Mouse (Mus musculus): ENCODE data around the gene Fcgrt. TPM values are rescaled to one million over a fixed set of nuclear protein-coding genes. Genes with fewer than 3 reads are reported as not detected.
A peak's percentile ranks its signal among the peaks of the same experiment; 100 is the strongest.

Gene Fcgrt
- polyA plus RNA-seq, 1 experiment from 2014 or later = 21.8 TPM

DNA sequence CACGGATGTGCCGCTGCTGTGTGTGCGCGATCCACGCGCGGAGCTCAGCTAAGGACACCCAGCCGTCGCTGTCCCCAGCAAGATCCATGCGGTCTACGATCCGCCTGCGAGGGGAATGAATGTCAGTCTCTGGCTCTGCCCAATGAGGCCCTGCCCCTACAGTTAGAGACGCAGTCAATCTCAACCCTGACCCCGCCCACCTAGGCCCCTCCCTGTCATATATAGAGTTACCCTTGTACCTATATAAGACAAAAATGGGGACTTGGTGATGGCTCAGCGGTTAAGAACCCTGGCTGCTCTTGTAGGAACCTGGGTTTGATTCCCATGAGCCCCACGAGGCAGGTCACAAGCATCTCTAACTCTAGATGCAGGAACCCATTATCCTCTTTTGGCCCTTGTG is 15.1 kb downstream of the Fcgrt start:
- H3K4me1 ChIP-seq (ENCODE audit: control insufficient read depth, insufficient read depth, low read length) = 0 out of 2 replicates have a peak, but pooled peaks cover 3% of the 10 kb centered on the region
- no peak overlapping the region for H3K4me2 ChIP-seq (ENCODE audit: low read length)
- H3K9ac ChIP-seq (replicated peaks; ENCODE audit: low read length) = no peak overlapping the region
- H3K27me3 ChIP-seq (ENCODE audit: control insufficient read depth, insufficient read depth, low read length) = no peaks in the 10 kb centered on the region
- peaks cover 7% of the 10 kb centered on the region for H3K36me3 ChIP-seq (ENCODE audit: control insufficient read depth, insufficient read depth, low read length)
- no peak for ATAC-seq (ENCODE audit: low FRiP score, low TSS enrichment)
- WGBS = 94% methylated on average over 17 of the region's 17 CpGs
- no peak overlapping the region for H3K27ac ChIP-seq (replicated peaks; ENCODE audit: low read depth, low read length)
- H3K4me3 ChIP-seq (replicated peaks; ENCODE audit: low read depth, low read length) = no peak overlapping the region
- no peak for DNase-seq
- no peaks in the 10 kb centered on the region for H3K9me3 ChIP-seq (ENCODE audit: control insufficient read depth, low read length)

DNA sequence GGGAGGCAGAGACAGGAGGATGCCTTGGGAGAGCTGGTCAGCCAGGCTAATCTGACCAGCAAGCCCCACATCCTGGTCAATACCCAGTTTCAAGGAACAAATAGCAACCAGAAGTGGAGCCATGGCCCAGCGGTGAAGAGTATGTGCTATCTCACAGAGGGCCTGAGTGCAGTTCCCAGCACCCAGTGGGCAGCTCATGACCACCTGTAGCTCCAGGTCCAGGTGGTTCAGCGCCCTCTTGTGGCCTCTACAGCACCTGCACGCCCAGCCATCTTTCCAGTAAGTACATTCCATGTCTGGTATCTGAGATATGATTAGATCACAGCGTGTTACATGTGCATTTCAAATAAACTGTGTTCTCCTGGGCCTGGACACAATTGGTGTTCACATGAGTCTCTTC is 17.6 kb downstream of the Fcgrt start:
- 81% methylated on average over 4 of the region's 4 CpGs for WGBS
- H3K9ac ChIP-seq (replicated peaks; ENCODE audit: low read length) = no peak overlapping the region
- DNase-seq (no peak), ATAC-seq (ENCODE audit: low FRiP score, low TSS enrichment) (no peak)
- no peak overlapping the region for H3K4me3 ChIP-seq (replicated peaks; ENCODE audit: low read depth, low read length)
- peaks cover 7% of the 10 kb centered on the region for H3K36me3 ChIP-seq (ENCODE audit: control insufficient read depth, insufficient read depth, low read length)
- no peak overlapping the region for H3K27ac ChIP-seq (replicated peaks; ENCODE audit: low read depth, low read length)
- no peak overlapping the region for H3K4me2 ChIP-seq (ENCODE audit: low read length)
- H3K9me3 ChIP-seq (ENCODE audit: control insufficient read depth, low read length) = no peaks in the 10 kb centered on the region
- H3K27me3 ChIP-seq (ENCODE audit: control insufficient read depth, insufficient read depth, low read length) = no peaks in the 10 kb centered on the region
- H3K4me1 ChIP-seq (ENCODE audit: control insufficient read depth, insufficient read depth, low read length) = no peaks in the 10 kb centered on the region

DNA sequence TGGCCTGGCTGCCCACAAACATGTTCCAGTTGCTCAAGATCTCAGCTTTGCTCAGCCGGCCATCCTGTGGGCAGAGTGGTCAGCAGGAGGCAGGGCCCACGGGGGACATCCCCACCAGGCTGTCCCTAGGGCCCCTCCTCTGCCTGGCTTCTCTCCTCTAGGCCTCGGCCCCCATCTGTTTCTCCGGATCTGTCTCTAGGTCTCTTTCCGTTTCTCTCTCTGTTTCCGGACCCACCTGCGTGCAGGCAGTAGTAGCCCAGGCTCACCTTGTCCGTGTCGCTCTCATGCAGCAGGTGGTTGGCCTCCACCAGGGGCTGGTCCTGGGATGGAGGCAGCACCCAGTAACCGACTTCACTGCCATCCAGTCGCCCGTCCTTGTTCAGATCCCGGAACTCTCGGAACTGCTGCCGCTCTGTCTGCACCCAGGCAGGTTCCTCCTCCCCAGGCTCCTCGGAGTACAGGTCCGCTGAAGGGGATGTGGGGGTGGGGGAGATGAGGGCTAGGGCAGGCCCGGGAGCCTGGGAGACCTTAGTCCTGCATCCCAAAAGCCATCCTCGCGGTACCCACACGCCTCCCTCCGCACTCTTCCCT is 20.3 kb downstream of the Fcgrt start:
- H3K4me2 ChIP-seq (ENCODE audit: low read length) = no peak overlapping the region
- ATAC-seq (ENCODE audit: low FRiP score, low TSS enrichment) = no peak
- 89% methylated on average over 22 of the region's 22 CpGs for WGBS

DNA sequence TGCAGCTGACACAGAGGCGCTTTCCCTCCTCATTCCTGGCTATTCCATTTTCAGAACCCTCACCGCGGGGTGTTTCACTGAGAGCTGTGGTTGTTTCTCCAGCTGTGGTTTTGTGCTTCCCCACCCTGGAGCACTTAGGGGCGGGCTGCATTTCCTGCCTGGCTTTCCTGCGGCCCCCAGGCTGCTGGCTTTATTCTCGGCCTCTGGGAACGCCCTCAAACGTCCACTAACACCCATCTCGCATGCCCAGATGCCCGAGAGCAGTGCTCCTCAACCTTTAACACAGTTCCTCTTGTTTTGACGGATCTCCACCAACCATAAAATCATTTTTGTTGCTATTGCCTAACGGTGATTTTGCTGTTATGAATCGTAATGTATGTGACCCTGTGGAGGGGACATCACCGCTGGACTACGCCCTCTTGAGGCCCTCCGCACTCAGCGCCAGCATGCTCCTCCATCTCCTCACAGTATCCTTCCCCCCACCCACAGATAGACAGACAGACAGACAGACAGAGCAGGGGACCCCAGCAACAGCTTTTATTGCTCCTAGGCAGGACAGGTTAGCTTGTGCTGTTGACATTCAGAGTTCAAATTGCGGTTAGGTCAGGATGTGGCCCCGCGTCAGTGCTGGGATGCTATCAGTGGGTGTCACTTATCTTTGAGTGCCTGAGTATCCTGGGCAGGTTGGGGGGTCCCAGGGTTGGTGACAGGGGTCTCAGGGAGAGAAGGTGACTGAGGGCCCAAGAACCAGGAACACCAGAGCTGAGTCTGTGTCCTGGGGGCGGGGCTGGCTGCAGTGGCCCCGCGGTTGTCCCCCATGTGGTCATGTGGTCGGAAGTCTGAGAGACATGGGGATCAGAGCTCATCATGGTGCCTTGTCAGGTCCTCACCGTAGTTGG is 21.0 kb downstream of the Fcgrt start:
- DNase-seq = peak; percentile 24
- WGBS = 80% methylated on average over 25 of the region's 25 CpGs
- no peaks in the 10 kb centered on the region for H3K4me1 ChIP-seq (ENCODE audit: control insufficient read depth, insufficient read depth, low read length)
- no peaks in the 10 kb centered on the region for H3K27me3 ChIP-seq (ENCODE audit: control insufficient read depth, insufficient read depth, low read length)
- H3K27ac ChIP-seq (replicated peaks; ENCODE audit: low read depth, low read length) = peak overlapping the region; percentile 49; the same call in 1 of the 2 replicates
- H3K4me3 ChIP-seq (replicated peaks; ENCODE audit: low read depth, low read length) = no peak overlapping the region
- no peak for ATAC-seq (ENCODE audit: low FRiP score, low TSS enrichment)
- H3K9me3 ChIP-seq (ENCODE audit: control insufficient read depth, low read length) = no peaks in the 10 kb centered on the region
- peaks cover 10% of the 10 kb centered on the region for H3K36me3 ChIP-seq (ENCODE audit: control insufficient read depth, insufficient read depth, low read length)
- no peak overlapping the region for H3K4me2 ChIP-seq (ENCODE audit: low read length)
- 0 out of 2 replicates have a peak overlapping the region, but pooled peaks have one; percentile 12 for H3K9ac ChIP-seq (replicated peaks; ENCODE audit: low read length)

More for the DNA sequence above, 20.3 kb downstream of the Fcgrt start:
- peaks cover 7% of the 10 kb centered on the region for H3K36me3 ChIP-seq (ENCODE audit: control insufficient read depth, insufficient read depth, low read length)
- no peaks in the 10 kb centered on the region for H3K4me1 ChIP-seq (ENCODE audit: control insufficient read depth, insufficient read depth, low read length)
- H3K4me3 ChIP-seq (replicated peaks; ENCODE audit: low read depth, low read length) = no peak overlapping the region
- DNase-seq = no peak
- no peak overlapping the region for H3K9ac ChIP-seq (replicated peaks; ENCODE audit: low read length)
- no peaks in the 10 kb centered on the region for H3K9me3 ChIP-seq (ENCODE audit: control insufficient read depth, low read length)
- H3K27ac ChIP-seq (replicated peaks; ENCODE audit: low read depth, low read length) = 0 out of 2 replicates have a peak overlapping the region, but pooled peaks have one; percentile 49
- H3K27me3 ChIP-seq (ENCODE audit: control insufficient read depth, insufficient read depth, low read length) = no peaks in the 10 kb centered on the region

DNA sequence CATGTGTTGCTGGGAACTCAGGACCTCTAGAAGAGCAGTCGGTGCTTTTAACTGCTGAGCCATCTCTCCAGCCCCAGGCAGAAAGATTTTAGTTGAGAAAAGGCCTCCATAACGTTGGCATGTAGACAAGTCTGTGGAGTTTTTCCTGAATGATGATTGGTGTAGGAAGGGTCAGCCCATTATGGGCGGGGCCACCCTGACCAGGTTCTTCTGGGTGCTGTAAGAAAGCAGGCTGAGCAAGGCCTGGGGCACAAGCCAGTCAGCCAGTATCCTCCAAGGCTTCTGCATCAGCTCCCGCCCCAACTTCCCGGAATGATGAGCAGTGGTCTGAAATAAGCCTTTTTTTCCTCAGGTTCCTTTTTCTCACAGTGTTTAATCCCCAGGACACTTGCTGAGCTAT is 22.6 kb downstream of the Fcgrt start:
- WGBS = 47% methylated on average over 5 of the region's 5 CpGs
- ATAC-seq (ENCODE audit: low FRiP score, low TSS enrichment) = no peak
- Histone ChIP-seq H3K4me3 (replicated peaks; ENCODE audit: low read depth, low read length) (no peak overlapping the region), H3K36me3 (ENCODE audit: control insufficient read depth, insufficient read depth, low read length) (peaks cover 18% of the 10 kb centered on the region; the same call in 1 of the 2 replicates), H3K27me3 (ENCODE audit: control insufficient read depth, insufficient read depth, low read length) (no peaks in the 10 kb centered on the region), H3K9me3 (ENCODE audit: control insufficient read depth, low read length) (no peaks in the 10 kb centered on the region), H3K27ac (replicated peaks; ENCODE audit: low read depth, low read length) (no peak overlapping the region), H3K4me2 (ENCODE audit: low read length) (no peak overlapping the region), H3K9ac (replicated peaks; ENCODE audit: low read length) (no peak overlapping the region), H3K4me1 (ENCODE audit: control insufficient read depth, insufficient read depth, low read length) (no peaks in the 10 kb centered on the region)
- DNase-seq = no peak

DNA sequence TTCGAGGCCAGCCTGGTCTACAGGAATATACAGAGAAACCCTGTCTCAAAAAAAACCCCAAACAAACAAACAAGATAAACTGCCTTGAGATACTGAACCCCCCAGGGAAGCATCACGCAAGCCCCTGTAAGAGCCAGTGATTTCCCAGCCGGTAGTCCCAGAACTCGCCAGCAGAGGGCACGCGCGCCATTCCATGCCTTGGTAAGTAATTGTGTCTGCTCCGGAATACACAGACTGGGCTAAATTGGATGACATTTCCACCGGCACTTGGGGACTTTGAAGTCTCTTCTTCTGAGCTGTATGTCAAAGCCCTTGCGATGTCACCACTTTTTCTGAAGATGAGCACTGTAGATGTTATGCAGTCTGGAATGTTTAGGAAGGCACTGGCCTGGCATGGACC is 23.8 kb downstream of the Fcgrt start:
- no peak overlapping the region for H3K27ac ChIP-seq (replicated peaks; ENCODE audit: low read depth, low read length)
- H3K4me2 ChIP-seq (ENCODE audit: low read length) = no peak overlapping the region
- 0% methylated on average over 10 of the region's 10 CpGs for WGBS

DNA sequence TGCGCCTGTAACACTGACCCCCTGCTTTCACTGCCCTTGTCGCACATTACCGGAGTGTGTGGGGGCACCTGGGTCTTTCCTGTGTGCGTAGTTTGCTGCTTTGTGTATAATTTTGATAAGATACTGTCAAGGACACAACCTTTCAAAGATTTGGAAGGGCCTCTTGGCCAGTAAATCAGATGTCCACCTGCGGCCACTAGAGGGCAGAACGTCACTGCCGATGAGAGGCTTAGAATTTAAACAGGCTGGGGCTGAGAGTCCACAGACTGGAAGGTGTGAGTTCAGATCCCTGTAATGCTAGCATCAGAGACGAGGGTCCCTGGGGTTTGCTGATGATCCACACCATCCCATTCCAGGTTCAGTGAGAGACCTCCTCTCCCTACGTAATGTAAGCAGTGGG is 25.1 kb downstream of the Fcgrt start:
- Histone ChIP-seq H3K4me1 (ENCODE audit: control insufficient read depth, insufficient read depth, low read length) (no peaks in the 10 kb centered on the region), H3K4me2 (ENCODE audit: low read length) (no peak overlapping the region), H3K4me3 (replicated peaks; ENCODE audit: low read depth, low read length) (no peak overlapping the region), H3K9me3 (ENCODE audit: control insufficient read depth, low read length) (no peaks in the 10 kb centered on the region), H3K36me3 (ENCODE audit: control insufficient read depth, insufficient read depth, low read length) (peaks cover 33% of the 10 kb centered on the region), H3K9ac (replicated peaks; ENCODE audit: low read length) (no peak overlapping the region), H3K27me3 (ENCODE audit: control insufficient read depth, insufficient read depth, low read length) (no peaks in the 10 kb centered on the region), H3K27ac (replicated peaks; ENCODE audit: low read depth, low read length) (no peak overlapping the region)
- WGBS = 40% methylated on average over 9 of the region's 9 CpGs
- ATAC-seq (ENCODE audit: low FRiP score, low TSS enrichment) = no peak; the same call in 1 of the 2 replicates
- DNase-seq = peak; percentile 85

More for the DNA sequence above, 23.8 kb downstream of the Fcgrt start:
- H3K9ac ChIP-seq (replicated peaks; ENCODE audit: low read length) = no peak overlapping the region
- peak; percentile 41; the same call in 1 of the 2 replicates for ATAC-seq (ENCODE audit: low FRiP score, low TSS enrichment)
- no peaks in the 10 kb centered on the region for H3K27me3 ChIP-seq (ENCODE audit: control insufficient read depth, insufficient read depth, low read length)
- H3K4me1 ChIP-seq (ENCODE audit: control insufficient read depth, insufficient read depth, low read length) = no peaks in the 10 kb centered on the region
- no peak overlapping the region for H3K4me3 ChIP-seq (replicated peaks; ENCODE audit: low read depth, low read length)
- peaks cover 30% of the 10 kb centered on the region for H3K36me3 ChIP-seq (ENCODE audit: control insufficient read depth, insufficient read depth, low read length)
- no peaks in the 10 kb centered on the region for H3K9me3 ChIP-seq (ENCODE audit: control insufficient read depth, low read length)
- peak; percentile 95 for DNase-seq

DNA sequence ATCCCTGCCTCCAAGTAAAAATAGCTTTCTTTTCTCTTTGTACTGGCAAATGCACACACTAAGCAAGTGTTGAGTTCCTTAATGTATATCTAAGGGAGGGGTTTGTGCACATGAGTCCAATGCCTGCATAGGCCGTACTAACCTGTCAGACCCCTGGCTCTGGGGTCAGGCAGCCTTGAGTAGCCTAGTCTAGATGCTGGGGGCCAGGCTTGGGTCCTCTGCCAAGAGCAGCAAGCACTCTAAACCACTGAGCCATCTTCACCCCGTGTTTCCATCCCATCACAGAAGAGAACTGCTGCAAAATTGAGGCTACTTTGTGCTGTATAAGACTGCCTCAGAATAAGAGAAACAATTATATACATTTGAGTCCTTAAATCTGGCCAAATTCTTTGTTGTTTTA is 25.8 kb downstream of the Fcgrt start:
- Histone ChIP-seq H3K4me2 (ENCODE audit: low read length) (no peak overlapping the region), H3K4me1 (ENCODE audit: control insufficient read depth, insufficient read depth, low read length) (no peaks in the 10 kb centered on the region), H3K4me3 (replicated peaks; ENCODE audit: low read depth, low read length) (no peak overlapping the region), H3K27ac (replicated peaks; ENCODE audit: low read depth, low read length) (no peak overlapping the region), H3K9ac (replicated peaks; ENCODE audit: low read length) (no peak overlapping the region), H3K9me3 (ENCODE audit: control insufficient read depth, low read length) (no peaks in the 10 kb centered on the region), H3K36me3 (ENCODE audit: control insufficient read depth, insufficient read depth, low read length) (peaks cover 33% of the 10 kb centered on the region), H3K27me3 (ENCODE audit: control insufficient read depth, insufficient read depth, low read length) (no peaks in the 10 kb centered on the region)
- 92% methylated on average over 2 of the region's 2 CpGs for WGBS
- ATAC-seq (ENCODE audit: low FRiP score, low TSS enrichment) = no peak
- DNase-seq = no peak
